Mouse (Mus musculus): ENCODE measurements around the gene Mllt6. TPM values are rescaled to one million over a fixed set of nuclear protein-coding genes. Genes with fewer than 3 reads are reported as not detected.

The Mllt6 gene
- total and polyA plus RNA-seq, 3 experiments, result 37.9 to 72.5 (median 67.1) TPM

- no peak overlapping the region for H3K4me3 ChIP-seq
- intact Hi-C loops (cut with DNase I), result no loop called here
- 87% methylated on average over 8 of the region's 8 CpGs for WGBS
- no peak overlapping the region for H3K9ac ChIP-seq (ENCODE audit: low read depth, low read length)
- TF ChIP-seq POLR2A (IDR thresholded peaks at IDR 0.05; ENCODE audit: insufficient read depth, low read depth, low read length) (no peak), CTCF (IDR thresholded peaks at IDR 0.05) (no peak), EP300 (IDR thresholded peaks at IDR 0.05; ENCODE audit: insufficient read depth, low read depth, low read length) (no peak)
- H3K4me1 ChIP-seq (ENCODE audit: control insufficient read depth, insufficient read depth, low read length), result peaks cover 4% of the 10 kb centered on the region
- no peak for DNase-seq
- H3K79me2 ChIP-seq (replicated peaks; ENCODE audit: control insufficient read depth, insufficient read depth, low read length), result no peaks in the 10 kb centered on the region; the same call in 1 of the 2 replicates
- H3K36me3 ChIP-seq (ENCODE audit: control insufficient read depth, insufficient read depth, low read length), result no peaks in the 10 kb centered on the region
- H3K27me3 ChIP-seq (ENCODE audit: control insufficient read depth, insufficient read depth, low read length), result no peaks in the 10 kb centered on the region
- no peak overlapping the region for H3K27ac ChIP-seq
Measured at GRCm38 (mm10) chr11:97696669-97697068, 33.5 kb downstream of the Mllt6 start.

DNA sequence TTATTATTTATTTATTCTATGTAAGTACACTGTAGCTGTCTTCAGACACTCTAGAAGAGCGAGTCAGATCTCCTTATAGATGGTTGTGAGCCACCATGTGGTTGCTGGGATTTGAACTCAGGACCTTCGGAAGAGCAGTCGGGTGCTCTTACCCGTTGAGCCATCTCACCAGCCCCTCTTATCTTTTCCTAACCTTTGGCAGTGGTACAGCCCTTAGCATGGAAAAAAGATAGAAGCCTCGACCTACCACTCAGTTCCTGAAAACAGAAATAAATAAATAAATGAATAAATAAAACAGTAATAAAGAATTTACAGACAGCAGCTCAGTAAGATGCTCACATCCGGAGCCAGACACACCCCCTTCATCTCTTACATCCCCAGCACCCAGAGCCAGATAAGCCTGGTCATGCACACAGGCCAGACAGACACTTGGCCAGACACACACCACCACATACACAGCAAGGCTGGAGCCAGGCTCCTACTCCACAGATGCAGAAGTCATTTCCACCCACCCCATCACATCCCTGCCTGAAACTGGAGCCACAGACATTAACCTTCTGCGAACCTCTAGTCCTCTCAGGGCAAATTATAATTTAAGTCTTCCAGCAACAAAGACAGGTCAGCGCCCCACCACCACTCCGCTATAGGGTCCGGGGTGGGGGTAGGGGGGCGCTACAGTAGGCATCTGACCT is 34.1 kb downstream of the Mllt6 start:
- 67% methylated on average over 11 of the region's 11 CpGs for WGBS
- Histone ChIP-seq H3K27me3 (ENCODE audit: control insufficient read depth, insufficient read depth, low read length) (no peaks in the 10 kb centered on the region), H3K36me3 (ENCODE audit: control insufficient read depth, insufficient read depth, low read length) (no peaks in the 10 kb centered on the region), H3K79me2 (replicated peaks; ENCODE audit: control insufficient read depth, insufficient read depth, low read length) (no peaks in the 10 kb centered on the region; the same call in 1 of the 2 replicates), H3K4me3 (no peak overlapping the region), H3K9ac (ENCODE audit: low read depth, low read length) (no peak overlapping the region), H3K27ac (no peak overlapping the region), H3K4me1 (ENCODE audit: control insufficient read depth, insufficient read depth, low read length) (peaks cover 6% of the 10 kb centered on the region)
- TF ChIP-seq EP300 (IDR thresholded peaks at IDR 0.05; ENCODE audit: insufficient read depth, low read depth, low read length) (no peak), CTCF (IDR thresholded peaks at IDR 0.05) (no peak)
- DNase-seq, result no peak
- intact Hi-C loops (cut with DNase I), result no loop called here

DNA sequence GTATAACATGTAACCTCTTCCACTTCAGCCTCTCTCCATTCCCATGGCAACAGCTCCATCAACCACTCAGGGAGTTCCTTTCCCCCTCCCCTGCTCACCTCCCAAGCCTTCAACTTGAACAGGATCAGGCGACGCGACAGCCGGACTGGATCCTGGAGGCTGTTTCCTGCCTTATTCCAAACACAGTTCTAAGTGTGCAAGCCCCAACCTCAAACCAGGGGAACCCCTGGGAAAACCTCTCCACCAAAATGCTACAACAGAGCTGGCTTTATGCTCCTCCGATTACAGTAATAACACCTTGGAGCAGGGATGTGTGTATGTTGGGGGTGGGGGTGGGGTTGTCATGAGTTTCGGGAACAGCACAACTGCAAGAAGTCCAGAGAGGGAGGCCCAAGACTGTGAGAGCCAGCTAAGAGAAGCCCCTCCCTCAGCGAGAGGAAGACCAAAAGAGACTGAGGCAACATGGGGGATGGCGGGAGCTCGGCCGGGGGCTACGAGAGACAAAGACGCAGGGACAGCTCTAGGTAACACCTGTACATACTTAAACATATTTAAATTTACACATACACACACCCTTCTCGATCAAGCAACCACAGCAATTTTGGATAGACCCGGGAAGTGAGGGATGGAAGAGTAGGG is 34.8 kb downstream of the Mllt6 start:
- Histone ChIP-seq H3K4me3 (peak overlapping the region; percentile 74), H3K27me3 (ENCODE audit: control insufficient read depth, insufficient read depth, low read length) (no peaks in the 10 kb centered on the region), H3K36me3 (ENCODE audit: control insufficient read depth, insufficient read depth, low read length) (no peaks in the 10 kb centered on the region), H3K79me2 (replicated peaks; ENCODE audit: control insufficient read depth, insufficient read depth, low read length) (no peaks in the 10 kb centered on the region; the same call in 1 of the 2 replicates), H3K9ac (ENCODE audit: low read depth, low read length) (no peak overlapping the region; the same call in 1 of the 2 replicates), H3K4me1 (ENCODE audit: control insufficient read depth, insufficient read depth, low read length) (peaks cover 6% of the 10 kb centered on the region), H3K27ac (peak overlapping the region; percentile 51; the same call in 1 of the 2 replicates)
- no peak for DNase-seq
- intact Hi-C loops (cut with DNase I), result loop anchor here (2.0 kb wide), 1 partner anchor 37 kb away; no protein-coding TSS in a partner anchor
- WGBS, result 26% methylated on average over 14 of the region's 14 CpGs
- TF ChIP-seq POLR2A (IDR thresholded peaks at IDR 0.05; ENCODE audit: insufficient read depth, low read depth, low read length) (no peak), CTCF (IDR thresholded peaks at IDR 0.05) (no peak), EP300 (IDR thresholded peaks at IDR 0.05; ENCODE audit: insufficient read depth, low read depth, low read length) (no peak)

- H3K4me1 ChIP-seq (ENCODE audit: control insufficient read depth, insufficient read depth, low read length), result peaks cover 7% of the 10 kb centered on the region
- intact Hi-C loops (cut with DNase I), result loop anchor here (2.0 kb wide), 1 partner anchor 38 kb away; no protein-coding TSS in a partner anchor
- WGBS, result under 1% methylated on average over 62 of the region's 63 CpGs
Measured at GRCm38 (mm10) chr11:97698741-97699611, 35.8 kb downstream of the Mllt6 start.

DNA sequence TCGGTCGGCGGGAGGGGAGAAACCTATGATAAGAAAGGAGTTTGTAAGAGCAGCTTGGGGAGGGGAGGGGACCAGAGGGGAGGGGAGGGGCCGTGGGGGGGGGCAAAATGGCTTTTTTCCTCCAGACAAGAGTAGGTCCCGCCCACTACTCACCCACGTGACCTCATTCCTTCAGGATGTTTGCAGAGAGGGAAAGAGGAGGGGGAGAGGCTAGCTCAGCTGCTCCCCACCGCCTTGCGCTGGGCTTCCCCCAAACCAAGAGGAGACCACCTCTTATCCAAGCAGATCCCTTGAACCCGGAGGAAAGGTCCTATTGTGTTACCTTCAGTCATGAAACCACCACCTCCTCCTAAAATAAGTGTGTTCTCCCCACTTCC is 36.4 kb downstream of the Mllt6 start:
- intact Hi-C loops (cut with DNase I), result loop anchor here (2.0 to 10.0 kb wide), 4 partner anchors 39 to 515 kb away; partner anchors contain the start of genes Fbxo47 and Kpnb1
- Histone ChIP-seq H3K36me3 (ENCODE audit: control insufficient read depth, insufficient read depth, low read length) (no peaks in the 10 kb centered on the region), H3K9ac (ENCODE audit: low read depth, low read length) (peak overlapping the region; percentile 72), H3K27ac (peak overlapping the region; percentile 95), H3K79me2 (replicated peaks; ENCODE audit: control insufficient read depth, insufficient read depth, low read length) (no peaks in the 10 kb centered on the region; the same call in 1 of the 2 replicates), H3K4me3 (peak overlapping the region; percentile 74), H3K4me1 (ENCODE audit: control insufficient read depth, insufficient read depth, low read length) (peaks cover 7% of the 10 kb centered on the region), H3K27me3 (ENCODE audit: control insufficient read depth, insufficient read depth, low read length) (no peaks in the 10 kb centered on the region)
- DNase-seq, result peak; percentile 83 to 86
- TF ChIP-seq EP300 (IDR thresholded peaks at IDR 0.05; ENCODE audit: insufficient read depth, low read depth, low read length), result no peak
- peak; percentile 93 for TF ChIP-seq POLR2A (IDR thresholded peaks at IDR 0.05; ENCODE audit: insufficient read depth, low read depth, low read length)
- WGBS, result under 1% methylated on average over 5 of the region's 9 CpGs

More at GRCm38 (mm10) chr11:97698741-97699611, 35.8 kb downstream of the Mllt6 start:
- TF ChIP-seq POLR2A (IDR thresholded peaks at IDR 0.05; ENCODE audit: insufficient read depth, low read depth, low read length) (no peak), CTCF (IDR thresholded peaks at IDR 0.05) (peak; percentile 61), EP300 (IDR thresholded peaks at IDR 0.05; ENCODE audit: insufficient read depth, low read depth, low read length) (0 out of 2 replicates have a peak, but pooled peaks have one; percentile 3)
- Histone ChIP-seq H3K4me3 (peak overlapping the region; percentile 74), H3K9ac (ENCODE audit: low read depth, low read length) (peak overlapping the region; percentile 81), H3K27ac (peak overlapping the region; percentile 51), H3K36me3 (ENCODE audit: control insufficient read depth, insufficient read depth, low read length) (no peaks in the 10 kb centered on the region), H3K27me3 (ENCODE audit: control insufficient read depth, insufficient read depth, low read length) (no peaks in the 10 kb centered on the region), H3K79me2 (replicated peaks; ENCODE audit: control insufficient read depth, insufficient read depth, low read length) (no peaks in the 10 kb centered on the region; the same call in 1 of the 2 replicates)
- DNase-seq, result peak; percentile 74 to 77
